Mouse (Mus musculus): ENCODE measurements around the gene Trpm3. TPM values are rescaled to one million over a fixed set of nuclear protein-coding genes. Genes with fewer than 3 reads are reported as not detected.
A peak's percentile ranks its signal among the peaks of the same experiment; 100 is the strongest.

The Trpm3 gene
- polyA plus RNA-seq, 1 experiment: 0.08 TPM

- no peaks in the 10 kb centered on the region for H3K4me1 ChIP-seq (ENCODE audit: control insufficient read depth, insufficient read depth, insufficient read length)
- DNase-seq (ENCODE audit: low read depth in 1 of 2, low spot score in 2 of 2): no peak
- H3K27ac ChIP-seq (ENCODE audit: insufficient read depth, low read length): no peak overlapping the region
- no peaks in the 10 kb centered on the region for H3K36me3 ChIP-seq (ENCODE audit: control insufficient read depth, insufficient read depth, low read length)
- H3K4me3 ChIP-seq (ENCODE audit: extremely low read depth, insufficient read depth, insufficient read length): no peak overlapping the region
- no peak for TF ChIP-seq POLR2A (IDR thresholded peaks at IDR 0.05; ENCODE audit: low read depth, low read length)
- 0 out of 2 replicates have a peak, but pooled peaks have one; percentile 1 for TF ChIP-seq CTCF (IDR thresholded peaks at IDR 0.05; ENCODE audit: extremely low read depth, insufficient read depth, insufficient read length, insufficient replicate concordance)
- no peaks in the 10 kb centered on the region for H3K27me3 ChIP-seq (ENCODE audit: control insufficient read depth, insufficient read depth, low read length)
- 69% methylated on average over 11 of the region's 11 CpGs for WGBS
Measured at GRCm38 (mm10) chr19:23006517-23007273, 867.8 kb downstream of the Trpm3 start.

GRCm38 (mm10) chr19:23013695-23014094 is 874.8 kb downstream of the Trpm3 start:
- no peak overlapping the region for H3K27ac ChIP-seq (ENCODE audit: insufficient read depth, low read length)
- H3K36me3 ChIP-seq (ENCODE audit: control insufficient read depth, insufficient read depth, low read length): no peaks in the 10 kb centered on the region
- TF ChIP-seq POLR2A (IDR thresholded peaks at IDR 0.05; ENCODE audit: low read depth, low read length) (no peak), CTCF (IDR thresholded peaks at IDR 0.05; ENCODE audit: extremely low read depth, insufficient read depth, insufficient read length, insufficient replicate concordance) (no peak)
- no peak for DNase-seq (ENCODE audit: low read depth in 1 of 2, low spot score in 2 of 2)
- no peaks in the 10 kb centered on the region for H3K27me3 ChIP-seq (ENCODE audit: control insufficient read depth, insufficient read depth, low read length)
- H3K4me1 ChIP-seq (ENCODE audit: control insufficient read depth, insufficient read depth, insufficient read length): no peaks in the 10 kb centered on the region
- 75% methylated on average over 1 of the region's 2 CpGs for WGBS
- H3K4me3 ChIP-seq (ENCODE audit: extremely low read depth, insufficient read depth, insufficient read length): no peak overlapping the region

- no peak overlapping the region for H3K4me3 ChIP-seq (ENCODE audit: extremely low read depth, insufficient read depth, insufficient read length)
- WGBS: 53% methylated on average over 3 of the region's 3 CpGs
- H3K27ac ChIP-seq (ENCODE audit: insufficient read depth, low read length): no peak overlapping the region
- DNase-seq (ENCODE audit: low read depth in 1 of 2, low spot score in 2 of 2): no peak
- no peaks in the 10 kb centered on the region for H3K27me3 ChIP-seq (ENCODE audit: control insufficient read depth, insufficient read depth, low read length)
- no peaks in the 10 kb centered on the region for H3K4me1 ChIP-seq (ENCODE audit: control insufficient read depth, insufficient read depth, insufficient read length)
- H3K36me3 ChIP-seq (ENCODE audit: control insufficient read depth, insufficient read depth, low read length): no peaks in the 10 kb centered on the region
- TF ChIP-seq CTCF (IDR thresholded peaks at IDR 0.05; ENCODE audit: extremely low read depth, insufficient read depth, insufficient read length, insufficient replicate concordance) (peak; percentile 11; the same call in 1 of the 2 replicates), POLR2A (IDR thresholded peaks at IDR 0.05; ENCODE audit: low read depth, low read length) (no peak)
Measured at GRCm38 (mm10) chr19:23015516-23015915, 876.7 kb downstream of the Trpm3 start.

- no peak for TF ChIP-seq POLR2A (IDR thresholded peaks at IDR 0.05; ENCODE audit: low read depth, low read length)
- TF ChIP-seq CTCF (IDR thresholded peaks at IDR 0.05; ENCODE audit: extremely low read depth, insufficient read depth, insufficient read length, insufficient replicate concordance): no peak
Measured at GRCm38 (mm10) chr19:23018186-23018727, 879.4 kb downstream of the Trpm3 start.

GRCm38 (mm10) chr19:23022902-23023301 is 884.1 kb downstream of the Trpm3 start:
- Histone ChIP-seq H3K36me3 (ENCODE audit: control insufficient read depth, insufficient read depth, low read length) (no peaks in the 10 kb centered on the region), H3K4me1 (ENCODE audit: control insufficient read depth, insufficient read depth, insufficient read length) (no peaks in the 10 kb centered on the region), H3K27ac (ENCODE audit: insufficient read depth, low read length) (no peak overlapping the region), H3K4me3 (ENCODE audit: extremely low read depth, insufficient read depth, insufficient read length) (no peak overlapping the region), H3K27me3 (ENCODE audit: control insufficient read depth, insufficient read depth, low read length) (no peaks in the 10 kb centered on the region)
- TF ChIP-seq CTCF (IDR thresholded peaks at IDR 0.05; ENCODE audit: extremely low read depth, insufficient read depth, insufficient read length, insufficient replicate concordance) (no peak), POLR2A (IDR thresholded peaks at IDR 0.05; ENCODE audit: low read depth, low read length) (no peak)
- no peak for DNase-seq (ENCODE audit: low read depth in 1 of 2, low spot score in 2 of 2)
- WGBS: 87% methylated on average over 6 of the region's 6 CpGs

More at GRCm38 (mm10) chr19:23018186-23018727, 879.4 kb downstream of the Trpm3 start:
- no peaks in the 10 kb centered on the region for H3K36me3 ChIP-seq (ENCODE audit: control insufficient read depth, insufficient read depth, low read length)
- no peaks in the 10 kb centered on the region for H3K27me3 ChIP-seq (ENCODE audit: control insufficient read depth, insufficient read depth, low read length)
- H3K27ac ChIP-seq (ENCODE audit: insufficient read depth, low read length): no peak overlapping the region
- no peak overlapping the region for H3K4me3 ChIP-seq (ENCODE audit: extremely low read depth, insufficient read depth, insufficient read length)
- no peak for DNase-seq (ENCODE audit: low read depth in 1 of 2, low spot score in 2 of 2)
- WGBS: 82% methylated on average over 2 of the region's 2 CpGs
- no peaks in the 10 kb centered on the region for H3K4me1 ChIP-seq (ENCODE audit: control insufficient read depth, insufficient read depth, insufficient read length)

- no peak for TF ChIP-seq CTCF (IDR thresholded peaks at IDR 0.05; ENCODE audit: extremely low read depth, insufficient read depth, insufficient read length, insufficient replicate concordance)
- TF ChIP-seq POLR2A (IDR thresholded peaks at IDR 0.05; ENCODE audit: low read depth, low read length): no peak
- no peak overlapping the region for H3K27ac ChIP-seq (ENCODE audit: insufficient read depth, low read length)
- 86% methylated on average over 7 of the region's 7 CpGs for whole genome bisulfite sequencing
Measured at GRCm38 (mm10) chr19:23023316-23023960, 884.6 kb downstream of the Trpm3 start.

More at GRCm38 (mm10) chr19:23023316-23023960, 884.6 kb downstream of the Trpm3 start:
- Histone ChIP-seq H3K36me3 (ENCODE audit: control insufficient read depth, insufficient read depth, low read length) (no peaks in the 10 kb centered on the region), H3K4me3 (ENCODE audit: extremely low read depth, insufficient read depth, insufficient read length) (no peak overlapping the region), H3K27me3 (ENCODE audit: control insufficient read depth, insufficient read depth, low read length) (no peaks in the 10 kb centered on the region), H3K4me1 (ENCODE audit: control insufficient read depth, insufficient read depth, insufficient read length) (no peaks in the 10 kb centered on the region)
- DNase-seq (ENCODE audit: low read depth in 1 of 2, low spot score in 2 of 2): no peak

All from spleen, adult 2 months (tissue).